8 mouse cellular contexts compared by ENCODE assay signal in genomic region chr6:92704810-92705209, GRCm38 (mm10). TPM values are rescaled to one million over a fixed set of nuclear protein-coding genes. Genes with fewer than 3 reads are reported as not detected.
DNase-seq lines count a peak whose midpoint lies in the region; ATAC-seq lines count a peak whose summit lies in the region.

No protein-coding gene starts in this region.

- peak overlapping the region; percentile 99 for H3K4me2 ChIP-seq in heart, embryonic 11.5 days
- peak overlapping the region; percentile 93 for H3K4me2 ChIP-seq in limb, embryonic 12.5 days

- peak; percentile 61 for DNase-seq in 3T3-L1 (ENCODE audit: low read depth, low spot score)
- DNase-seq in ZHBTc4 (ENCODE audit: low read depth, low spot score), result peak; percentile 24
- DNase-seq in right cerebral cortex, postnatal 10 days (ENCODE audit: low spot score in 2 of 2), result peak; percentile 42 to 43
- DNase-seq in urinary bladder, postnatal 14 days (ENCODE audit: low spot score), result no peak
- no peak for DNase-seq in T-cell, adult 2 months (ENCODE audit: low spot score)
- DNase-seq in gastrocnemius, postnatal 10 days, result no peak

- H3K9ac ChIP-seq in heart, embryonic 11.5 days (ENCODE audit: low read depth, low read length), result no peak overlapping the region
- H3K9ac ChIP-seq in limb, embryonic 12.5 days (replicated peaks), result peak overlapping the region; percentile 40

- peaks cover 2% of the 10 kb centered on the region; the same call in 1 of the 2 replicates for H3K27me3 ChIP-seq in heart, embryonic 11.5 days (ENCODE audit: control insufficient read depth, insufficient read depth, low read length)
- no peaks in the 10 kb centered on the region for H3K27me3 ChIP-seq in limb, embryonic 12.5 days

- 33% methylated on average over 9 of the region's 9 CpGs for WGBS in heart, embryonic 11.5 days (ENCODE audit: insufficient replicate concordance)
- 5% methylated on average over 9 of the region's 9 CpGs for WGBS in limb, embryonic 12.5 days

- H3K9me3 ChIP-seq in heart, embryonic 11.5 days (replicated peaks; ENCODE audit: control insufficient read depth, low read length), result no peaks in the 10 kb centered on the region
- H3K9me3 ChIP-seq in limb, embryonic 12.5 days, result no peaks in the 10 kb centered on the region

- H3K27ac ChIP-seq in heart, embryonic 11.5 days (ENCODE audit: low read depth, low read length), result no peak overlapping the region
- H3K27ac ChIP-seq in limb, embryonic 12.5 days, result peak overlapping the region; percentile 85

- peaks cover 4% of the 10 kb centered on the region; the same call in 1 of the 2 replicates for H3K4me1 ChIP-seq in heart, embryonic 11.5 days (ENCODE audit: control insufficient read depth, insufficient read depth, low read length)
- peaks cover 36% of the 10 kb centered on the region for H3K4me1 ChIP-seq in limb, embryonic 12.5 days (replicated peaks)

- H3K36me3 ChIP-seq in heart, embryonic 11.5 days (ENCODE audit: control insufficient read depth, insufficient read depth, low read length), result no peaks in the 10 kb centered on the region
- H3K36me3 ChIP-seq in limb, embryonic 12.5 days, result 0 out of 2 replicates have a peak, but pooled peaks cover 4% of the 10 kb centered on the region

- peak overlapping the region; percentile 73 for H3K4me3 ChIP-seq in heart, embryonic 11.5 days (ENCODE audit: low read depth, low read length)
- peak overlapping the region; percentile 87 for H3K4me3 ChIP-seq in limb, embryonic 12.5 days (replicated peaks)

- ATAC-seq in heart, embryonic 11.5 days (replicated peaks; ENCODE audit: insufficient number of reproducible peaks, low FRiP score, low TSS enrichment), result no peak
- peak; percentile 75 for ATAC-seq in limb, embryonic 12.5 days (ENCODE audit: insufficient number of reproducible peaks, insufficient read depth, low FRiP score, low TSS enrichment, low read depth)

RNA-seq across cellular contexts. Expression of gene Prickle2, which starts 1.1 kb away (rescaled TPM):
- 6.4 and 6.6 TPM in 2 replicates for polyA plus RNA-seq in heart, embryonic 11.5 days (2014; fragmentation: Nextera tagmentation; extraction: Ambion mirVana)
- 6.5 and 7.0 TPM in 2 replicates for polyA plus RNA-seq in limb, embryonic 12.5 days (2016; fragmentation: Nextera tagmentation; extraction: Ambion mirVana)
- 1 to 10 TPM; 7.1 to 7.4 TPM for total RNA-seq in gastrocnemius, postnatal 10 days (2021)

Comparison
In these comparisons a context has a peak if more than half of its experiments do, and no peak if none do; other contexts are left out.
1. DNase-seq: peak in 3T3-L1 (single experiment), ZHBTc4 (single experiment) and right cerebral cortex, postnatal 10 days (2 of 2); none in urinary bladder, postnatal 14 days (single experiment), T-cell, adult 2 months (single experiment) and gastrocnemius, postnatal 10 days (single experiment).